In genomic region chrX:130351480-130351879, GRCm38 (mm10) we compare ENCODE assay signal across 21 mouse cellular contexts.
DNase-seq lines count a peak whose midpoint lies in the region; ATAC-seq lines count a peak whose summit lies in the region.
"Had no signal": no experiment of that assay in that cellular context is flagged by ENCODE, and none has a peak within 500 bp of the region (broad histone marks: within the 10 kb centered on the region; RNA-seq: fewer than 3 reads in every experiment).

No protein-coding gene starts in this region.

- WGBS in hindbrain, embryonic 14.5 days = 39% methylated on average over 7 of the region's 7 CpGs
- WGBS in hindbrain, embryonic 12.5 days = 57% methylated on average over 7 of the region's 7 CpGs
- WGBS in forebrain, embryonic 13.5 days = 39% methylated on average over 7 of the region's 7 CpGs
- WGBS in forebrain, embryonic 16.5 days = 26% methylated on average over 7 of the region's 7 CpGs
- WGBS in midbrain, embryonic 16.5 days = 29% methylated on average over 7 of the region's 7 CpGs

- ATAC-seq in hindbrain, embryonic 14.5 days (ENCODE audit: low FRiP score) = peak; percentile 37; the same call in 1 of the 2 replicates
- no peak for ATAC-seq in hindbrain, embryonic 12.5 days (ENCODE audit: low FRiP score)
- ATAC-seq in forebrain, embryonic 13.5 days = peak; percentile 86
- ATAC-seq in forebrain, embryonic 16.5 days = peak; percentile 66; the same call in 1 of the 2 replicates
- peak; percentile 60; the same call in 1 of the 2 replicates for ATAC-seq in midbrain, embryonic 16.5 days
- no peak for ATAC-seq in CD4-positive, CD25-positive, alpha-beta regulatory T cell, adult 4 months
- no peak for ATAC-seq in erythroblast, adult 5-6 weeks (replicated peaks; ENCODE audit: low FRiP score, poor library complexity, severe bottlenecking)
- ATAC-seq: intestine, embryonic 16.5 days had no signal

- no peaks in the 10 kb centered on the region for H3K36me3 ChIP-seq in hindbrain, embryonic 14.5 days (replicated peaks; ENCODE audit: control insufficient read depth, insufficient read depth)
- H3K36me3 ChIP-seq in hindbrain, embryonic 12.5 days = no peaks in the 10 kb centered on the region
- H3K36me3 ChIP-seq in forebrain, embryonic 13.5 days (ENCODE audit: poor library complexity, severe bottlenecking) = no peaks in the 10 kb centered on the region
- no peaks in the 10 kb centered on the region for H3K36me3 ChIP-seq in forebrain, embryonic 16.5 days (ENCODE audit: control insufficient read depth, insufficient read depth)
- H3K36me3 ChIP-seq in midbrain, embryonic 16.5 days (ENCODE audit: control insufficient read depth, insufficient read depth, low read length) = no peaks in the 10 kb centered on the region
- H3K36me3 ChIP-seq: embryonic facial prominence, embryonic 15.5 days; heart, embryonic 15.5 days; hindbrain, embryonic 15.5 days had no signal

- H3K4me3 ChIP-seq in hindbrain, embryonic 14.5 days (replicated peaks; ENCODE audit: low read length) = no peak overlapping the region
- no peak overlapping the region for H3K4me3 ChIP-seq in hindbrain, embryonic 12.5 days
- H3K4me3 ChIP-seq in forebrain, embryonic 13.5 days = no peak overlapping the region
- no peak overlapping the region for H3K4me3 ChIP-seq in forebrain, embryonic 16.5 days (replicated peaks; ENCODE audit: low read length)
- no peak overlapping the region for H3K4me3 ChIP-seq in midbrain, embryonic 16.5 days (ENCODE audit: low read depth, low read length)
- H3K4me3 ChIP-seq: embryonic facial prominence, embryonic 15.5 days; heart, adult 2 months; heart, embryonic 15.5 days; hindbrain, embryonic 15.5 days had no signal

- no peak overlapping the region for H3K27ac ChIP-seq in hindbrain, embryonic 14.5 days
- no peak overlapping the region for H3K27ac ChIP-seq in hindbrain, embryonic 12.5 days
- H3K27ac ChIP-seq in forebrain, embryonic 13.5 days = no peak overlapping the region
- no peak overlapping the region for H3K27ac ChIP-seq in forebrain, embryonic 16.5 days (ENCODE audit: low read length)
- no peak overlapping the region for H3K27ac ChIP-seq in midbrain, embryonic 16.5 days (ENCODE audit: low read length)
- H3K27ac ChIP-seq: embryonic facial prominence, embryonic 15.5 days; heart, adult 2 months; heart, embryonic 15.5 days; hindbrain, embryonic 15.5 days had no signal

- no peaks in the 10 kb centered on the region for H3K4me1 ChIP-seq in hindbrain, embryonic 14.5 days (replicated peaks; ENCODE audit: control insufficient read depth, insufficient read depth, low read length)
- H3K4me1 ChIP-seq in hindbrain, embryonic 12.5 days = no peaks in the 10 kb centered on the region
- 0 out of 2 replicates have a peak, but pooled peaks cover 3% of the 10 kb centered on the region for H3K4me1 ChIP-seq in forebrain, embryonic 13.5 days
- H3K4me1 ChIP-seq in forebrain, embryonic 16.5 days (replicated peaks; ENCODE audit: control insufficient read depth, insufficient read depth, low read length) = no peaks in the 10 kb centered on the region; the same call in 1 of the 2 replicates
- H3K4me1 ChIP-seq in midbrain, embryonic 16.5 days (ENCODE audit: control insufficient read depth, insufficient read depth, low read length) = no peaks in the 10 kb centered on the region
- H3K4me1 ChIP-seq: embryonic facial prominence, embryonic 15.5 days; heart, embryonic 15.5 days; hindbrain, embryonic 15.5 days had no signal

- H3K4me2 ChIP-seq in hindbrain, embryonic 14.5 days (replicated peaks) = no peak overlapping the region
- H3K4me2 ChIP-seq in hindbrain, embryonic 12.5 days (replicated peaks) = no peak overlapping the region
- H3K4me2 ChIP-seq in forebrain, embryonic 13.5 days = no peak overlapping the region
- H3K4me2 ChIP-seq in forebrain, embryonic 16.5 days (ENCODE audit: low read length) = no peak overlapping the region
- no peak overlapping the region for H3K4me2 ChIP-seq in midbrain, embryonic 16.5 days (ENCODE audit: low read length)
- H3K4me2 ChIP-seq: embryonic facial prominence, embryonic 15.5 days; heart, embryonic 11.5 days; heart, embryonic 15.5 days; hindbrain, embryonic 15.5 days had no signal

- H3K27me3 ChIP-seq in hindbrain, embryonic 14.5 days (ENCODE audit: control insufficient read depth, insufficient read depth, low read length) = no peaks in the 10 kb centered on the region
- no peaks in the 10 kb centered on the region for H3K27me3 ChIP-seq in hindbrain, embryonic 12.5 days
- H3K27me3 ChIP-seq in forebrain, embryonic 13.5 days = no peaks in the 10 kb centered on the region
- no peaks in the 10 kb centered on the region for H3K27me3 ChIP-seq in forebrain, embryonic 16.5 days (replicated peaks; ENCODE audit: control insufficient read depth, insufficient read depth, low read length)
- no peaks in the 10 kb centered on the region for H3K27me3 ChIP-seq in midbrain, embryonic 16.5 days (ENCODE audit: control insufficient read depth, insufficient read depth, low read depth, low read length)
- H3K27me3 ChIP-seq: embryonic facial prominence, embryonic 15.5 days; heart, embryonic 15.5 days; hindbrain, embryonic 15.5 days had no signal

- DNase-seq in hindbrain, embryonic 14.5 days (ENCODE audit: low spot score) = no peak
- DNase-seq in lung, postnatal 10 days = no peak
- DNase-seq: adrenal gland, adult 2 months; adrenal gland, postnatal 25 days; cerebellum, adult 2 months; cerebellum, postnatal 10 days; embryo, embryonic 11 days; gastrocnemius, postnatal 14 days; heart, adult 2 months; heart, postnatal 14 days had no signal

- H3K9me3 ChIP-seq in hindbrain, embryonic 14.5 days (ENCODE audit: control insufficient read depth, low read length) = no peaks in the 10 kb centered on the region
- no peaks in the 10 kb centered on the region for H3K9me3 ChIP-seq in hindbrain, embryonic 12.5 days (replicated peaks)
- H3K9me3 ChIP-seq in forebrain, embryonic 13.5 days (replicated peaks) = no peaks in the 10 kb centered on the region
- no peaks in the 10 kb centered on the region for H3K9me3 ChIP-seq in forebrain, embryonic 16.5 days (ENCODE audit: control insufficient read depth, low read length)
- H3K9me3 ChIP-seq in midbrain, embryonic 16.5 days (replicated peaks; ENCODE audit: control insufficient read depth, low read length, poor library complexity, severe bottlenecking) = no peaks in the 10 kb centered on the region
- H3K9me3 ChIP-seq: embryonic facial prominence, embryonic 15.5 days; heart, embryonic 15.5 days; hindbrain, embryonic 15.5 days had no signal

- H3K9ac ChIP-seq in hindbrain, embryonic 14.5 days = no peak overlapping the region
- H3K9ac ChIP-seq in hindbrain, embryonic 12.5 days = no peak overlapping the region
- no peak overlapping the region for H3K9ac ChIP-seq in forebrain, embryonic 13.5 days
- H3K9ac ChIP-seq in forebrain, embryonic 16.5 days (replicated peaks; ENCODE audit: low read depth, low read length) = no peak overlapping the region
- H3K9ac ChIP-seq in midbrain, embryonic 16.5 days (ENCODE audit: low read depth, low read length) = no peak overlapping the region
- H3K9ac ChIP-seq: embryonic facial prominence, embryonic 15.5 days; heart, embryonic 15.5 days; hindbrain, embryonic 15.5 days had no signal

Comparison
In these comparisons a context has a peak if more than half of its experiments do, and no peak if none do; other contexts are left out.
1. ATAC-seq: peak in hindbrain, embryonic 14.5 days (single experiment), forebrain, embryonic 13.5 days (single experiment), forebrain, embryonic 16.5 days (single experiment) and midbrain, embryonic 16.5 days (single experiment); none in hindbrain, embryonic 12.5 days (single experiment), CD4-positive, CD25-positive, alpha-beta regulatory T cell, adult 4 months (single experiment) and erythroblast, adult 5-6 weeks (single experiment).